Mouse (Mus musculus) subcutaneous adipose tissue, adult 2 months (tissue): Measurements from ENCODE around the gene Olfr169. TPM values are rescaled to one million over a fixed set of nuclear protein-coding genes. Genes with fewer than 3 reads are reported as not detected.

Experiments used
- polyA plus RNA-seq: library from polyadenylated mRNA; depleted of rRNA; stranded (reverse); fragments of >200 nt; gene quantifications from 2 replicates; pipeline ENCODE4 v1.2.3, GENCODE M21; 2012; ENCODE audit warnings: low replicate concordance; rRNA removed

The Olfr169 gene
- polyA plus RNA-seq, result not detected in 2 replicates

DNA sequence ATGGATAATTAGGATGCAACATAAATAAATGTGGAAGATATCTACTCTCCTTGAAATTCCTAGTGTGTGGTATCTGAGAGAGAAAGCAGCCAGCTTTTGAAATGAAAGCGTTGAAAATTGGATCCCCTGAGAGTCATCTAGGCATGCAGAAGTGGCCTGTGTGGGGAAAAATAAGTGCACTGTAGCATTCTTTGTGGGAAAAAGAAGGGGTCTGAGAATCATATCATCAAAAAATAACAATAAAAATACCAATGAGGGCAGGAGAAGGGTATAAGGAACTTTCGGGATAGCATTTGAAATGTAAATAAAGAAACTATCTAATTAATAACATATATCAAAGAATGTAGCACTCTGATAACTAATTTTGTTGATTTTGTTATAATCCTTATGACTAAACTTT lies at the start of gene Olfr169:
Olfr169 (minus strand) TSS at position 101 of the 400 bp plus-strand sequence.

DNA sequence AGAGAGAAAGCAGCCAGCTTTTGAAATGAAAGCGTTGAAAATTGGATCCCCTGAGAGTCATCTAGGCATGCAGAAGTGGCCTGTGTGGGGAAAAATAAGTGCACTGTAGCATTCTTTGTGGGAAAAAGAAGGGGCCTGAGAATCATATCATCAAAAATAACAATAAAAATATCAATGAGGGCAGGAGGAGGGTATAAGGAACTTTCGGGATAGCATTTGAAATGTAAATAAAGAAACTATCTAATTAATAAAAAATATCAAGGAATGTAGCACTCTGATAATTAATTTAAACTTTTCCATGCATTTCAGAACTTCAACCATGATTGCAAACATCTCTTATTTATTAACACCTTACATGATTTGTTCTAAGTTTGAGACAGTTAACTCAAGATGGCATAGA lies 40.2 kb upstream of the Olfr169 start, which contains the start of gene Olfr170:
Olfr170 (minus strand) TSS at position 101 of the 400 bp plus-strand sequence.

DNA sequence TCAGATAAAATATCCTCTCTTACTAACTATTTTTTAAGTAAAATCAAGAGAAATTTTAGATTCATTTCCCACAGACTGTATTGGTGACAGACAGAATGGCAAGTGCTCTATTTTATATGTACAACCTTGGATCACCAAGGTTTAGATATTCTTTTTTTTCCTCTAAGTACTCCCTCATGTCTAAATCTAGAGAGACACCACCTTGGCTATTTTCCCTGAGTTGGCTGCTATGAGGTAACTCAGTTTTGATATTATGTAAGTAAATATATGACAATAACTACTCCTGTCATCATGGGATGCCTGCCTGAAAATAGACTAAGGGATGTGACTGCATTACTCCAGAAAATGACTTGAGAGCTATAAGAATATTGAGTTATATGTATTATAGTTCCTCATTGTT lies 36.2 kb downstream of the Olfr169 start, which contains the start of gene Olfr168:
Olfr168 (minus strand) TSS at position 101 of the 400 bp plus-strand sequence.

DNA sequence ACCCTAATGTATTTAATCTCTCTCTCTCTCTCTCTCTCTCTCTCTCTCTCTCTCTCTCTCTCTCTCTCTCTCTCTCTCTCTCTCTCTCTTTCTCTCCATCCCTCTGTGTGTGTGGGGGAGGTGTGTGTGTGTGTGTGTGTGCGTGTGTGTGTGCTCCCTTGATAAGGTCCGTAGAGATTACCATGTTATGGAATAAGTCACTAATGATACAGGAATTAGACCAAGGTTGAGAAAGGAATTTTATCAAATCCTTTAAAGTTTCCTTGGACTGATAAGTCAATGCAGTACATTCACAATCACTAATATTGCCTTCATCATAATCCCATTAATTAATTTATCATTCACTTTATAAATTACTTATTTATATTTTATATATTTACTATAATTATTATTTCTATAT lies 49.4 kb downstream of the Olfr169 start, which contains the start of gene Olfr167:
Olfr167 (minus strand) TSS at position 101 of the 400 bp plus-strand sequence.

Other genes with a start within 250 kb of the Olfr169 start
- gene Olfr165, start 148.7 kb downstream of the Olfr169 start, polyA plus RNA-seq, result not detected in 2 replicates
- not detected in 2 replicates for gene Olfr166, start 88.1 kb downstream of the Olfr169 start, polyA plus RNA-seq
- gene Olfr167, start 49.5 kb downstream of the Olfr169 start, polyA plus RNA-seq, result not detected in 2 replicates
- not detected in 2 replicates for gene Olfr168, start 36.3 kb downstream of the Olfr169 start, polyA plus RNA-seq
- gene Olfr170, start 40.1 kb upstream of the Olfr169 start, polyA plus RNA-seq, result not detected in 2 replicates
- not detected in 2 replicates for gene Olfr171, start 58.1 kb upstream of the Olfr169 start, polyA plus RNA-seq
- not detected in 2 replicates for gene Lamp3, start 134.6 kb upstream of the Olfr169 start, polyA plus RNA-seq
- 0.16 and 0.95 TPM in 2 replicates for gene B3gnt5, start 188.4 kb upstream of the Olfr169 start, polyA plus RNA-seq